Mouse (Mus musculus): ENCODE measurements around the gene Snorc. TPM values are rescaled to one million over a fixed set of nuclear protein-coding genes. Genes with fewer than 3 reads are reported as not detected.

Snorc gene
- polyA plus RNA-seq, 1 experiment = not detected

DNA sequence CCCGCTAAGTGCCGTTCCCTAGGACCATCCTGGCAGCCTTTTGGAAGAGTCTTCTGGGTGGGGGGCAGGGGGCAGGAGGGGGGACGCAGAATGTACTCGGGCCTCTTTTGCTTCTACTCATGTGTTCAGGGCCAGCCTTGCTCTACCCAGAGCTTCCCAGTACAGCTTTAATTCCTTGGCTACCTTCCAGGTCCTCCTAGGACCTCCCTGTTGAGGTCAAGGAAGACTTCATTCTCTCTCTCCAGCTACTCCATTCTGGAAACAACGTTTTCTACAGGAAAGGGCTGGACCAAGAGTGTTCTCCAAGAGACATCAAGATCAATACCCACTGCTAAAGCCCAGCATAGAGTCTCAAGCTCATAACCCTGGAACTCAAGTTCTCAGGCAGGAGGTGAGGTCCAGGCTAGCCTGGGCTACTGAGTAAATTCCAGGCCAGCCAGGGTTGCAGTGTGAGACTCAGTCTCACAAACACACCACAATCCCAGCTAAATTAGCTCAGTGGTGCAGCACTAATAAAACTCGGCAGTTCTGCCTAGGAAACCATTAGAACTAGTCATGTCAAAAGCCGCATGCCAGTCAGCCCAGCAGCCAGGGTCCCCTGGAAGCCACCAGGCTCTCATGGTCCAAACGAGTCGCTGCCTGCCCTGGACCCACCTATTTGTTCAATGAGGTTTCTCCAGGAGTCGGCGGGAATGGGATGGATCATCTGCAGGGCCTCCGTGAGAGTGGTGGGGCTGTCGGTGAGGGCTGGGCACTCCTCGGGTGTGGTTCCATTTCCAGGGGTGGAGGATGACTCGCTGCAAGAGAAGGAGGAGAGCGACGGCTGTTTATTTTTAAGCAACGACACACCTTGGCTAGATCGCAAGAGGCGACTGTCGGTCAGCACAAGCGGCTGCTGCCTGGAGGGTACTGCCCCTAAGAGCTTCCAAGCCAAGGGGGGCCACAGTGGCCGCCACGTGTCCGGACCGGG is 38.8 kb downstream of the Snorc start:
- H3K27me3 ChIP-seq (ENCODE audit: control insufficient read depth) = peaks cover 57% of the 10 kb centered on the region
- no peak overlapping the region for H3K4me3 ChIP-seq (replicated peaks)
- TF ChIP-seq TAL1 (IDR thresholded peaks at IDR 0.05; ENCODE audit: low read length) (no peak), GATA1 (IDR thresholded peaks at IDR 0.05; ENCODE audit: low read length) (no peak)
- H3K4me1 ChIP-seq (ENCODE audit: control insufficient read depth) = no peaks in the 10 kb centered on the region
- no peaks in the 10 kb centered on the region for H3K36me3 ChIP-seq (ENCODE audit: control insufficient read depth)
- peaks cover 4% of the 10 kb centered on the region for H3K9me3 ChIP-seq (ENCODE audit: control insufficient read depth, low read length)

DNA sequence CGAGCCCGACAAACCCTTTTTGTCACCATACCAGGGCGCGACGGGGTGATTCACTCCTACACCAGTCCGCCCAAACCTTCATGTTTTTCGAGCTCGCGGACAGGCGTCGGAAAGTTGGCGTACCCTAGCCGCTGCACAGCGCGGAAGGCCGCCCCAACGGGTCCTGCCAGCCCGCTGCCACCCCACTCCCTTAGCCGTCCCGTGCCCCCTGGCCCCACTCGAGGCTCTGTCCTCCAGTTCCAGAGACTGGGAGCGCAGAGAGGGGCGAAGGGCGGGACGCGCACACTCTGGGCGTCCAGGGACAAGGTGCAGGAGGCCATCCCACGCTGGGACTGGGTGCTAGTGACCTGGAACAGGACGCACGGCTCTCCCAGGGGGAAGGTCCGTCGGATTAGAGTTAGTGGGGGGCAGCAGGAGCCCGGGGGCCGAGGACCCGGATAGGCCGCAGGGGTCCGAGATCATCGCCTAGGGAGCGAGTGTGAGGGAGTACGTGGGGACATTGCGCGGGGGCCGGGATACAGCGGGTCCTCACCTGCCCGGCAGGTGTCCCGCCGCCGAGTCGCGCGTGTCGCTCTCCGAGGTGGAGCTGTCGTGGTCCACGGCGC is 39.6 kb downstream of the Snorc start, which contains the start of gene Neu2:
Gene Neu2, plus strand, starts transcription at position 329 of the 605 bp plus-strand sequence.
- Histone ChIP-seq H3K9me3 (ENCODE audit: control insufficient read depth, low read length) (peaks cover 4% of the 10 kb centered on the region), H3K4me3 (replicated peaks) (peak within 1 kb of the TSS; percentile 36), H3K36me3 (ENCODE audit: control insufficient read depth) (no peaks in the 10 kb centered on the region), H3K27me3 (ENCODE audit: control insufficient read depth) (peaks cover 57% of the 10 kb centered on the region), H3K4me1 (ENCODE audit: control insufficient read depth) (no peaks in the 10 kb centered on the region)
- TF ChIP-seq TAL1 (IDR thresholded peaks at IDR 0.05; ENCODE audit: low read length) (no peak), GATA1 (IDR thresholded peaks at IDR 0.05; ENCODE audit: low read length) (no peak)

DNA sequence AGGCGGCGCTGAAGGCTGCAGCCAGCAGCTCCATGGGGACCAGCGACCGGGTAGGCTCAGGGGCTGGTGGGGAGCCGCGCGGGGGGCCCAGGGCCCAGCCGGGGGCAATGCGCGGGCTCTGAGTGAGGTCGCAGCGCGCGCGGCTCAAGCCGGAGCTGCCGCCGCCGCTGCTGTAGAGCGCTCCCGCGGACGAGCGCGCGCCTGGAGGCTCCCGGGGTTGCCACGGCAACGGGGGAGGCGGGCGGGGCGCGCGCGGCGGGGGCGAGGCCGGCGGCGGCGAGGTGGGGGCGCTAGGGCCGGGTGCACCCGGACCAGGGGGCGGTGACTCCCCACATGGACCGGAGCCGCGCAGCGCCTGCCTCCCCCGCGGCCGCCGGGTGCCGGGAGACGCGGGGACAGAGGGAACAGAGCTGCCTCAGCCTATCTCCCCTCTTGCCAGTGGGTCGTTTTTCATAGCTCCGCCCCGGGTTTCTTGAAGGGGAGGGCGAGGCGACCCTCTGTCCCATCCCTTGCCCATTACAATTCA is 40.2 kb downstream of the Snorc start:
- H3K4me3 ChIP-seq (replicated peaks) = peak overlapping the region; percentile 36
- no peaks in the 10 kb centered on the region for H3K36me3 ChIP-seq (ENCODE audit: control insufficient read depth)

DNA sequence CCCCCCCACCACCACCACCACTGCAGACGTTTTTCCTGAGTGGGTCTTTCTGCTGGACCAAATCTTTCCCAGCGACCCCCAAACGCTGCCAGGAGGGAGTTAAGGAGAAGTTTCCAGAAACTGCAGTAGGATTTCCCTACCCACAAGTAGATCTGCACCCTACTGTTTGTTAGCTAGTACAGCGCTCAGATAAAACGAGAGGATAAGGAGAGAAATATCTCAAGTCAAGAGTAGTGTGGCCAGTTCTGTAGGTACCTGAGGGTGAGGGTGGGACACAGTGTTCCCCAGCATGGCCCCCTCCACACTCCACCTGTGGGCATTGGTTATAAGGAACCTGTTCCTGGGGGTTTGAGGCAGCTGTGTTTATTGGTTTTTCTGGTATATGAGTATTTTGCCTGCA is 40.8 kb downstream of the Snorc start:
- H3K4me1 ChIP-seq (ENCODE audit: control insufficient read depth) = no peaks in the 10 kb centered on the region
- TF ChIP-seq TAL1 (IDR thresholded peaks at IDR 0.05; ENCODE audit: low read length) (no peak), GATA1 (IDR thresholded peaks at IDR 0.05; ENCODE audit: low read length) (no peak)
- peaks cover 54% of the 10 kb centered on the region for H3K27me3 ChIP-seq (ENCODE audit: control insufficient read depth)
- no peak overlapping the region for H3K4me3 ChIP-seq (replicated peaks)
- H3K36me3 ChIP-seq (ENCODE audit: control insufficient read depth) = no peaks in the 10 kb centered on the region; the same call in 1 of the 2 replicates
- peaks cover 4% of the 10 kb centered on the region for H3K9me3 ChIP-seq (ENCODE audit: control insufficient read depth, low read length)

More for the DNA sequence above, 40.2 kb downstream of the Snorc start:
- H3K4me1 ChIP-seq (ENCODE audit: control insufficient read depth) = no peaks in the 10 kb centered on the region
- peaks cover 57% of the 10 kb centered on the region for H3K27me3 ChIP-seq (ENCODE audit: control insufficient read depth)
- peaks cover 4% of the 10 kb centered on the region for H3K9me3 ChIP-seq (ENCODE audit: control insufficient read depth, low read length)
- TF ChIP-seq GATA1 (IDR thresholded peaks at IDR 0.05; ENCODE audit: low read length) (no peak), TAL1 (IDR thresholded peaks at IDR 0.05; ENCODE audit: low read length) (no peak)

DNA sequence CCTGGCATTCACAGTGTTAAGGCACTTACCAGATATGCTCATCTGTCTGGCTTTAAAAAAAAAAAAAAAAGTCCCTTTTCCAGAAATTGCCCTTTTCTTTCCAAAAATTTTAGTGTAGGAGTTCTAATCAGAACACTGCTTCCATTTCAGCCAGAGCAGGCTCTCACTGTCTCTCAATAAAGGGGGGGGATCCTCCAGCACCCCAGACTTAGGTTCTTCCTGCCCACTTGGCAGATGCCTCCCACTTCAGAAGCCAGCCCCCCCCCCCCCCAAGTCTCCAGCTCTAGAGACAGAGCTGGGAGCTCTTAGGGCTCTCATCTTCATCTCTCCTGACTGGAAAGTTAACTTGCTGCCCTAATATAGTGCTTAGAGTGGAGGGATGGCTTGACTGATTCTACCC is 50.4 kb downstream of the Snorc start:
- TF ChIP-seq GATA1 (IDR thresholded peaks at IDR 0.05; ENCODE audit: low read length) (no peak), TAL1 (IDR thresholded peaks at IDR 0.05; ENCODE audit: low read length) (no peak)
- H3K4me3 ChIP-seq (replicated peaks) = no peak overlapping the region
- H3K4me1 ChIP-seq (ENCODE audit: control insufficient read depth) = no peaks in the 10 kb centered on the region
- H3K9me3 ChIP-seq (ENCODE audit: control insufficient read depth, low read length) = no peaks in the 10 kb centered on the region
- no peaks in the 10 kb centered on the region; the same call in 1 of the 2 replicates for H3K36me3 ChIP-seq (ENCODE audit: control insufficient read depth)
- H3K27me3 ChIP-seq (ENCODE audit: control insufficient read depth) = peaks cover 4% of the 10 kb centered on the region

DNA sequence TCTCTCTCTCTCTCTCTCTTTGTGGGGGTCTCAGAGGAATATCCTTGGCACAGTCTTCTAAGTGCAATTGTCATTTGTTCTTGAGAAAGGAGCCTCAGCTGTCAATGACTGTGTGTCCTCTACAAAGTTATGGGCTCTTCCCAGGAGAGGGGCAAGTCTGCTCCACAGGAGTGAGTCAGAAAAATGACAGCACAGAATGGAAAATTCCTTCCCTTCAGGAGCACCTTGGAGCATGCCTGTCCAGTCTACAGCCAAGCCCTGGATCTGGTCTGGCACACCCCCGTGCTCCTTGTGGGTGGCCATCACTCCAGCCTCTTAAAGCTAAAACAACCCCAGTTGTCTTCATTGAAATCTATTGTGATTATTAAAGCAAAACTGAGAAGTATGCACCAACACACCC is 51.5 kb downstream of the Snorc start:
- Histone ChIP-seq H3K36me3 (ENCODE audit: control insufficient read depth) (no peaks in the 10 kb centered on the region), H3K27me3 (ENCODE audit: control insufficient read depth) (peaks cover 4% of the 10 kb centered on the region), H3K4me1 (ENCODE audit: control insufficient read depth) (no peaks in the 10 kb centered on the region), H3K9me3 (ENCODE audit: control insufficient read depth, low read length) (no peaks in the 10 kb centered on the region), H3K4me3 (replicated peaks) (no peak overlapping the region)
- no peak for TF ChIP-seq TAL1 (IDR thresholded peaks at IDR 0.05; ENCODE audit: low read length)
- no peak for TF ChIP-seq GATA1 (IDR thresholded peaks at IDR 0.05; ENCODE audit: low read length)

DNA sequence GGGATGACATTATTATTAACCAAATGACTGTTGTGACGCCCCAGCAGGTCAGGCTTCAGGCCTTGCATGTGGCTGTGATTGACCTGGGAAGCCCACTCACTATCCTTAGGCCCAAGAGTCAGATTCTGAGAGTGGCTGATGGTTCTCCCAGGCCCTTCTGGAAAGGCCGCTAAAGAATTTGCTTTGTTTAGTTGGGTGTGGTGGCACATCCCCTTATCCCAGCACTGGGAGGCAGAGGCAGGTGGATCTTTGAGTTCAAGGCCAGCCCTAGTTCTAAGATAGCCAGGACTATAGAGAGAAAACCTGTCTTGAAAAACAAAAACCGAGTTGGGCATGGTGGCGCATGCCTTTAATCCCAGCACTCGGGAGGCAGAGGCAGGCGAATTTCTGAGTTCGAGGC is 55.0 kb downstream of the Snorc start:
- peaks cover 4% of the 10 kb centered on the region for H3K27me3 ChIP-seq (ENCODE audit: control insufficient read depth)
- H3K4me3 ChIP-seq (replicated peaks) = no peak overlapping the region
- no peaks in the 10 kb centered on the region for H3K4me1 ChIP-seq (ENCODE audit: control insufficient read depth)
- TF ChIP-seq GATA1 (IDR thresholded peaks at IDR 0.05; ENCODE audit: low read length) (no peak), TAL1 (IDR thresholded peaks at IDR 0.05; ENCODE audit: low read length) (no peak)
- H3K9me3 ChIP-seq (ENCODE audit: control insufficient read depth, low read length) = no peaks in the 10 kb centered on the region
- no peaks in the 10 kb centered on the region for H3K36me3 ChIP-seq (ENCODE audit: control insufficient read depth)

Other genes with a start within 250 kb of the Snorc start
- not detected in 2 replicates for gene Efhd1, start 205.9 kb upstream of the Snorc start, polyA plus RNA-seq (2012)
- gene Gigyf2, start 143.3 kb upstream of the Snorc start, polyA plus RNA-seq (2012) = 1.3 and 1.5 TPM in 2 replicates
- gene Kcnj13, start 75.5 kb upstream of the Snorc start, polyA plus RNA-seq (2012) = not detected in 2 replicates
- gene Neu2, start 39.6 kb downstream of the Snorc start, polyA plus RNA-seq (2012) = not detected in 2 replicates
- 0.01 TPM in 1 of 2 replicates, not detected in the other for gene Ngef, start 103.6 kb downstream of the Snorc start, polyA plus RNA-seq (2012)
- 1.7 TPM in 2 replicates for gene Inpp5d, start 150.0 kb downstream of the Snorc start, polyA plus RNA-seq (2012)